Mouse (Mus musculus): ENCODE results near the gene Sez6. TPM values are rescaled to one million over a fixed set of nuclear protein-coding genes. Genes with fewer than 3 reads are reported as not detected.

Sez6 gene
- polyA plus RNA-seq, 1 experiment from 2014 or later = 0.80 TPM

DNA sequence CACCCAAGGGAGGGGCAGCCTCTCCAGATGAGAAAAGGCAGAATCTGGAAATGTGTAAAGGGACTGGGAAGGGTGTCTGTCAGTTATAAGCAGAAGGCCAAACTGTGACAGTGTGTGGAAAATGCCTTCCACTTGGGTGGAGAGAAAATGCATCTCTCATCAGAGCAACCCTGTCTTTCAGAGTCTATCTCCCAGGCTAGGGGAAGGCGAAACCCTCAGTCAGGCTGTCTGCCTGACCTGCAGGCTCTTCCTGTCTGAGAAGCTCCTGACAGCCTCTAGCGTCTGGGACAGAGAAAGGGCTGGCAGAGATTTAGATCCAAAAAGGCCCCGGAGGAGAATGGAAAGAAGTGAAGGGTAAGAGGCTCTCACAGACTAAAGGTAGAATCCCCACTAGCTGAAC, 26.8 kb upstream of the Sez6 start:
- WGBS = 57% methylated on average over 3 of the region's 3 CpGs
- Histone ChIP-seq H3K9me3 (ENCODE audit: control insufficient read depth) (no peaks in the 10 kb centered on the region), H3K4me1 (replicated peaks; ENCODE audit: control insufficient read depth, insufficient read depth, low read length) (no peaks in the 10 kb centered on the region), H3K4me2 (replicated peaks; ENCODE audit: low read depth) (no peak overlapping the region), H3K4me3 (ENCODE audit: low read depth, low read length) (no peak overlapping the region), H3K36me3 (ENCODE audit: control insufficient read depth, insufficient read depth) (no peaks in the 10 kb centered on the region), H3K9ac (ENCODE audit: low read depth, low read length) (no peak overlapping the region), H3K27me3 (replicated peaks; ENCODE audit: control insufficient read depth, insufficient read depth, low read length) (no peaks in the 10 kb centered on the region), H3K27ac (ENCODE audit: low read depth, low read length) (no peak overlapping the region)
- TF ChIP-seq CTCF (IDR thresholded peaks at IDR 0.05; ENCODE audit: low read depth) = peak; percentile 26
- no peak for ATAC-seq

GRCm38 (mm10) chr11:77904707-77905106, 25.9 kb upstream of the Sez6 start:
- H3K27ac ChIP-seq (ENCODE audit: low read depth, low read length) = no peak overlapping the region
- no peak for TF ChIP-seq CTCF (IDR thresholded peaks at IDR 0.05; ENCODE audit: low read depth)
- WGBS = 59% methylated on average over 1 of the region's 1 CpGs
- no peaks in the 10 kb centered on the region for H3K27me3 ChIP-seq (replicated peaks; ENCODE audit: control insufficient read depth, insufficient read depth, low read length)
- H3K4me2 ChIP-seq (replicated peaks; ENCODE audit: low read depth) = no peak overlapping the region
- no peaks in the 10 kb centered on the region for H3K4me1 ChIP-seq (replicated peaks; ENCODE audit: control insufficient read depth, insufficient read depth, low read length)
- H3K9me3 ChIP-seq (ENCODE audit: control insufficient read depth) = no peaks in the 10 kb centered on the region
- no peak overlapping the region for H3K4me3 ChIP-seq (ENCODE audit: low read depth, low read length)
- H3K36me3 ChIP-seq (ENCODE audit: control insufficient read depth, insufficient read depth) = no peaks in the 10 kb centered on the region
- H3K9ac ChIP-seq (ENCODE audit: low read depth, low read length) = no peak overlapping the region
- ATAC-seq = no peak

GRCm38 (mm10) chr11:77906097-77906687, 24.4 kb upstream of the Sez6 start:
- WGBS = 51% methylated on average over 19 of the region's 19 CpGs
- TF ChIP-seq CTCF (IDR thresholded peaks at IDR 0.05; ENCODE audit: low read depth) = no peak

DNA sequence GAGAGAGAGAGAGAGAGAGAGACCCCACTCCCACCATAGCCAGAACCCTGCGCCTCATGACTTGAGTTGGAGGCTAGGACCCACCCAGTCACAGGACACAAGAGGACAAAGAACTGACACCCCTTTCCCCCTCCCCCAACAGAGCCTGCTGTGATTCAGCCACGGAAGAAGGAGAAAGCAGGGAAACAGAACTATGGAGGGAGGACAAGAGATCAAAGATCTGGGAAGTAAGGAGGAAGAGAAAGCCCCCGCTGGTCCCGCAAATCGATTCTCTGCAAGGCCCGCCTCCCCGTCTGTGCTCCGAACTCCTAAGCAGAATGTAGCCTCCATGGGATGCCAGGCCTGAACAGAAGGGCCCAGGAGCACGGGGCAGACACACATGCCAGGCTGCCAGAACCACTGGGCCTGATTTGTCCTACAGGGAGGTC, 23.8 kb upstream of the Sez6 start:
- Histone ChIP-seq H3K4me2 (replicated peaks; ENCODE audit: low read depth) (no peak overlapping the region), H3K27me3 (replicated peaks; ENCODE audit: control insufficient read depth, insufficient read depth, low read length) (no peaks in the 10 kb centered on the region), H3K36me3 (ENCODE audit: control insufficient read depth, insufficient read depth) (no peaks in the 10 kb centered on the region), H3K9me3 (ENCODE audit: control insufficient read depth) (no peaks in the 10 kb centered on the region), H3K4me3 (ENCODE audit: low read depth, low read length) (no peak overlapping the region), H3K9ac (ENCODE audit: low read depth, low read length) (no peak overlapping the region), H3K27ac (ENCODE audit: low read depth, low read length) (no peak overlapping the region), H3K4me1 (replicated peaks; ENCODE audit: control insufficient read depth, insufficient read depth, low read length) (no peaks in the 10 kb centered on the region)
- TF ChIP-seq CTCF (IDR thresholded peaks at IDR 0.05; ENCODE audit: low read depth) = no peak
- no peak for ATAC-seq
- 15% methylated on average over 9 of the region's 9 CpGs for WGBS

More at GRCm38 (mm10) chr11:77906097-77906687, 24.4 kb upstream of the Sez6 start:
- H3K27me3 ChIP-seq (replicated peaks; ENCODE audit: control insufficient read depth, insufficient read depth, low read length) = no peaks in the 10 kb centered on the region
- no peak overlapping the region for H3K27ac ChIP-seq (ENCODE audit: low read depth, low read length)
- no peak overlapping the region for H3K9ac ChIP-seq (ENCODE audit: low read depth, low read length)
- no peak for ATAC-seq
- H3K4me3 ChIP-seq (ENCODE audit: low read depth, low read length) = no peak overlapping the region
- H3K9me3 ChIP-seq (ENCODE audit: control insufficient read depth) = no peaks in the 10 kb centered on the region
- no peaks in the 10 kb centered on the region for H3K36me3 ChIP-seq (ENCODE audit: control insufficient read depth, insufficient read depth)
- H3K4me1 ChIP-seq (replicated peaks; ENCODE audit: control insufficient read depth, insufficient read depth, low read length) = no peaks in the 10 kb centered on the region
- H3K4me2 ChIP-seq (replicated peaks; ENCODE audit: low read depth) = no peak overlapping the region

GRCm38 (mm10) chr11:77908468-77908867, 22.1 kb upstream of the Sez6 start:
- ATAC-seq = no peak
- WGBS = 61% methylated on average over 4 of the region's 4 CpGs
- H3K27me3 ChIP-seq (replicated peaks; ENCODE audit: control insufficient read depth, insufficient read depth, low read length) = peaks cover 4% of the 10 kb centered on the region; the same call in 1 of the 2 replicates
- no peaks in the 10 kb centered on the region for H3K9me3 ChIP-seq (ENCODE audit: control insufficient read depth)
- no peak overlapping the region for H3K4me3 ChIP-seq (ENCODE audit: low read depth, low read length)
- no peaks in the 10 kb centered on the region for H3K36me3 ChIP-seq (ENCODE audit: control insufficient read depth, insufficient read depth)
- H3K4me2 ChIP-seq (replicated peaks; ENCODE audit: low read depth) = no peak overlapping the region
- no peak overlapping the region for H3K9ac ChIP-seq (ENCODE audit: low read depth, low read length)
- no peak for TF ChIP-seq CTCF (IDR thresholded peaks at IDR 0.05; ENCODE audit: low read depth)
- no peaks in the 10 kb centered on the region for H3K4me1 ChIP-seq (replicated peaks; ENCODE audit: control insufficient read depth, insufficient read depth, low read length)
- no peak overlapping the region for H3K27ac ChIP-seq (ENCODE audit: low read depth, low read length)

GRCm38 (mm10) chr11:77909376-77909775, 21.2 kb upstream of the Sez6 start:
- no peak for TF ChIP-seq CTCF (IDR thresholded peaks at IDR 0.05; ENCODE audit: low read depth)
- Histone ChIP-seq H3K4me3 (ENCODE audit: low read depth, low read length) (no peak overlapping the region), H3K4me2 (replicated peaks; ENCODE audit: low read depth) (no peak overlapping the region), H3K9me3 (ENCODE audit: control insufficient read depth) (no peaks in the 10 kb centered on the region), H3K4me1 (replicated peaks; ENCODE audit: control insufficient read depth, insufficient read depth, low read length) (no peaks in the 10 kb centered on the region), H3K9ac (ENCODE audit: low read depth, low read length) (no peak overlapping the region), H3K36me3 (ENCODE audit: control insufficient read depth, insufficient read depth) (no peaks in the 10 kb centered on the region), H3K27me3 (replicated peaks; ENCODE audit: control insufficient read depth, insufficient read depth, low read length) (peaks cover 6% of the 10 kb centered on the region), H3K27ac (ENCODE audit: low read depth, low read length) (no peak overlapping the region)
- WGBS = 25% methylated on average over 5 of the region's 5 CpGs
- ATAC-seq = no peak

GRCm38 (mm10) chr11:77909776-77910175, 20.8 kb upstream of the Sez6 start:
- Histone ChIP-seq H3K9ac (ENCODE audit: low read depth, low read length) (no peak overlapping the region), H3K4me1 (replicated peaks; ENCODE audit: control insufficient read depth, insufficient read depth, low read length) (no peaks in the 10 kb centered on the region), H3K9me3 (ENCODE audit: control insufficient read depth) (no peaks in the 10 kb centered on the region), H3K27me3 (replicated peaks; ENCODE audit: control insufficient read depth, insufficient read depth, low read length) (peaks cover 7% of the 10 kb centered on the region), H3K4me3 (ENCODE audit: low read depth, low read length) (no peak overlapping the region), H3K27ac (ENCODE audit: low read depth, low read length) (no peak overlapping the region), H3K4me2 (replicated peaks; ENCODE audit: low read depth) (no peak overlapping the region), H3K36me3 (ENCODE audit: control insufficient read depth, insufficient read depth) (no peaks in the 10 kb centered on the region)
- no peak for ATAC-seq
- WGBS = 40% methylated on average over 6 of the region's 6 CpGs
- TF ChIP-seq CTCF (IDR thresholded peaks at IDR 0.05; ENCODE audit: low read depth) = no peak
